Mouse (Mus musculus): Measurements from ENCODE around the gene Trim46. TPM values are rescaled to one million over a fixed set of nuclear protein-coding genes. Genes with fewer than 3 reads are reported as not detected.

The Trim46 gene
- total and polyA plus RNA-seq, 2 experiments from 2014 or later, result 0.08 to 0.45 TPM

GRCm38 (mm10) chr3:89270051-89270755, 24.1 kb upstream of the Trim46 start, which contains the start of gene Slc50a1:
Slc50a1 (minus strand) TSS chr3:89270570.
- DNase-seq (ENCODE audit: low spot score) (peak; percentile 60), ATAC-seq (ENCODE audit: insufficient read depth, low read depth) (peak; percentile 67)
- Histone ChIP-seq H3K36me3 (replicated peaks; ENCODE audit: control insufficient read depth, insufficient read depth, low read length) (peaks cover 28% of the 10 kb centered on the region), H3K27me3 (ENCODE audit: control insufficient read depth, insufficient read depth, low read length) (no peaks in the 10 kb centered on the region), H3K9ac (replicated peaks; ENCODE audit: low read depth, low read length) (peak within 1 kb of the TSS; percentile 71), H3K9me3 (replicated peaks; ENCODE audit: control insufficient read depth, low read length) (no peaks in the 10 kb centered on the region), H3K4me3 (ENCODE audit: low read depth, low read length) (peak within 1 kb of the TSS; percentile 65), H3K27ac (ENCODE audit: low read depth) (peak within 1 kb of the TSS; percentile 85), H3K4me1 (ENCODE audit: control insufficient read depth, insufficient read depth) (peaks cover 20% of the 10 kb centered on the region), H3K4me2 (ENCODE audit: low read depth, low read length) (peak within 1 kb of the TSS; percentile 77)
- TF ChIP-seq EP300 (IDR thresholded peaks at IDR 0.05; ENCODE audit: low read depth), result 0 out of 2 replicates have a peak, but pooled peaks have one; percentile 18
- TF ChIP-seq CTCF (IDR thresholded peaks at IDR 0.05; ENCODE audit: low read depth), result peak; percentile 39
- WGBS, result 2% methylated on average over 39 of the region's 39 CpGs

- H3K27me3 ChIP-seq (ENCODE audit: control insufficient read depth, insufficient read depth, low read length), result no peaks in the 10 kb centered on the region
- H3K4me2 ChIP-seq (ENCODE audit: low read depth, low read length), result no peak overlapping the region
- no peak for TF ChIP-seq EP300 (IDR thresholded peaks at IDR 0.05; ENCODE audit: low read depth)
- TF ChIP-seq CTCF (IDR thresholded peaks at IDR 0.05; ENCODE audit: low read depth), result no peak
- H3K4me1 ChIP-seq (ENCODE audit: control insufficient read depth, insufficient read depth), result peaks cover 20% of the 10 kb centered on the region
- H3K4me3 ChIP-seq (ENCODE audit: low read depth, low read length), result no peak overlapping the region
- DNase-seq (ENCODE audit: low spot score) (no peak), ATAC-seq (ENCODE audit: insufficient read depth, low read depth) (no peak)
- no peak overlapping the region for H3K9ac ChIP-seq (replicated peaks; ENCODE audit: low read depth, low read length)
- WGBS, result 72% methylated on average over 8 of the region's 8 CpGs
- H3K9me3 ChIP-seq (replicated peaks; ENCODE audit: control insufficient read depth, low read length), result no peaks in the 10 kb centered on the region
- peaks cover 23% of the 10 kb centered on the region for H3K36me3 ChIP-seq (replicated peaks; ENCODE audit: control insufficient read depth, insufficient read depth, low read length)
- H3K27ac ChIP-seq (ENCODE audit: low read depth), result no peak overlapping the region
Measured at GRCm38 (mm10) chr3:89268916-89269315, 22.8 kb upstream of the Trim46 start.

GRCm38 (mm10) chr3:89266439-89266893, 20.4 kb upstream of the Trim46 start:
- TF ChIP-seq EP300 (IDR thresholded peaks at IDR 0.05; ENCODE audit: low read depth), result no peak
- no peak for TF ChIP-seq CTCF (IDR thresholded peaks at IDR 0.05; ENCODE audit: low read depth)
- H3K36me3 ChIP-seq (replicated peaks; ENCODE audit: control insufficient read depth, insufficient read depth, low read length), result peaks cover 3% of the 10 kb centered on the region; the same call in 1 of the 2 replicates
- H3K4me2 ChIP-seq (ENCODE audit: low read depth, low read length), result peak overlapping the region; percentile 83
- H3K9me3 ChIP-seq (replicated peaks; ENCODE audit: control insufficient read depth, low read length), result no peaks in the 10 kb centered on the region
- peaks cover 24% of the 10 kb centered on the region for H3K4me1 ChIP-seq (ENCODE audit: control insufficient read depth, insufficient read depth)
- no peaks in the 10 kb centered on the region for H3K27me3 ChIP-seq (ENCODE audit: control insufficient read depth, insufficient read depth, low read length)
- peak overlapping the region; percentile 71 for H3K9ac ChIP-seq (replicated peaks; ENCODE audit: low read depth, low read length)
- WGBS, result 1% methylated on average over 20 of the region's 20 CpGs
- ATAC-seq (ENCODE audit: insufficient read depth, low read depth) (peak; percentile 76), DNase-seq (ENCODE audit: low spot score) (peak; percentile 76)
- H3K27ac ChIP-seq (ENCODE audit: low read depth), result peak overlapping the region; percentile 52; the same call in 1 of the 2 replicates
- H3K4me3 ChIP-seq (ENCODE audit: low read depth, low read length), result peak overlapping the region; percentile 68

GRCm38 (mm10) chr3:89262417-89262816, 16.3 kb upstream of the Trim46 start:
- peak overlapping the region; percentile 50 for H3K27ac ChIP-seq (ENCODE audit: low read depth)
- H3K36me3 ChIP-seq (replicated peaks; ENCODE audit: control insufficient read depth, insufficient read depth, low read length), result no peaks in the 10 kb centered on the region
- 47% methylated on average over 10 of the region's 10 CpGs for WGBS
- peak; percentile 49 for ATAC-seq (ENCODE audit: insufficient read depth, low read depth)
- H3K9me3 ChIP-seq (replicated peaks; ENCODE audit: control insufficient read depth, low read length), result no peaks in the 10 kb centered on the region
- no peak overlapping the region for H3K9ac ChIP-seq (replicated peaks; ENCODE audit: low read depth, low read length)
- no peak overlapping the region for H3K4me2 ChIP-seq (ENCODE audit: low read depth, low read length)
- no peaks in the 10 kb centered on the region for H3K27me3 ChIP-seq (ENCODE audit: control insufficient read depth, insufficient read depth, low read length)
- H3K4me3 ChIP-seq (ENCODE audit: low read depth, low read length), result no peak overlapping the region
- H3K4me1 ChIP-seq (ENCODE audit: control insufficient read depth, insufficient read depth), result peaks cover 11% of the 10 kb centered on the region; the same call in 1 of the 2 replicates
- no peak for TF ChIP-seq CTCF (IDR thresholded peaks at IDR 0.05; ENCODE audit: low read depth)
- TF ChIP-seq EP300 (IDR thresholded peaks at IDR 0.05; ENCODE audit: low read depth), result no peak
- DNase-seq (ENCODE audit: low spot score), result peak; percentile 44

GRCm38 (mm10) chr3:89260211-89260610, 14.1 kb upstream of the Trim46 start:
- ATAC-seq (ENCODE audit: insufficient read depth, low read depth), result no peak

More at GRCm38 (mm10) chr3:89260211-89260610, 14.1 kb upstream of the Trim46 start:
- Histone ChIP-seq H3K9ac (replicated peaks; ENCODE audit: low read depth, low read length) (no peak overlapping the region), H3K4me3 (ENCODE audit: low read depth, low read length) (no peak overlapping the region), H3K4me2 (ENCODE audit: low read depth, low read length) (no peak overlapping the region), H3K4me1 (ENCODE audit: control insufficient read depth, insufficient read depth) (0 out of 2 replicates have a peak, but pooled peaks cover 4% of the 10 kb centered on the region), H3K36me3 (replicated peaks; ENCODE audit: control insufficient read depth, insufficient read depth, low read length) (no peaks in the 10 kb centered on the region), H3K9me3 (replicated peaks; ENCODE audit: control insufficient read depth, low read length) (no peaks in the 10 kb centered on the region), H3K27me3 (ENCODE audit: control insufficient read depth, insufficient read depth, low read length) (no peaks in the 10 kb centered on the region), H3K27ac (ENCODE audit: low read depth) (no peak overlapping the region)
- DNase-seq (ENCODE audit: low spot score), result no peak
- 74% methylated on average over 3 of the region's 3 CpGs for WGBS
- TF ChIP-seq EP300 (IDR thresholded peaks at IDR 0.05; ENCODE audit: low read depth) (no peak), CTCF (IDR thresholded peaks at IDR 0.05; ENCODE audit: low read depth) (no peak)

All from heart, postnatal 0 days (tissue).